Mouse (Mus musculus) liver, postnatal 0 days (tissue): ENCODE measurements at regions not wholly inside any gene's neighbourhood (a gene's known extent, or its start where the extent isn't known, plus 50 kb on each side); places are given as distances from the start of the nearest gene placed in this dataset.

Source experiments
- CTCF ChIP-seq: sonication (generic); IDR thresholded peaks from 2 replicates; pipeline ENCODE4 v1.5.1; 2016; ENCODE audit warnings: antibody characterized with exemption, low read depth
- EP300 ChIP-seq: IDR thresholded peaks from 2 replicates; pipeline ENCODE4 v1.6.1; 2016; ENCODE audit warnings: antibody characterized with exemption, low read depth, mild to moderate bottlenecking

GRCm38 (mm10) chr2:93129176-93129575 lies 58.2 kb upstream of the Trp53i11 start:
- no peak for TF ChIP-seq EP300
- TF ChIP-seq CTCF, result no peak
